Mouse (Mus musculus) urinary bladder, postnatal 25 days (tissue): ENCODE measurements at regions not wholly inside any gene's neighbourhood (a gene's known extent, or its start where the extent isn't known, plus 50 kb on each side); places are given as distances from the start of the nearest gene placed in this dataset.

Experiments
- DNase-seq: peaks from one replicate; pipeline ENCODE4 v3.0.0; 2022; ENCODE audit warnings: low spot score

DNA sequence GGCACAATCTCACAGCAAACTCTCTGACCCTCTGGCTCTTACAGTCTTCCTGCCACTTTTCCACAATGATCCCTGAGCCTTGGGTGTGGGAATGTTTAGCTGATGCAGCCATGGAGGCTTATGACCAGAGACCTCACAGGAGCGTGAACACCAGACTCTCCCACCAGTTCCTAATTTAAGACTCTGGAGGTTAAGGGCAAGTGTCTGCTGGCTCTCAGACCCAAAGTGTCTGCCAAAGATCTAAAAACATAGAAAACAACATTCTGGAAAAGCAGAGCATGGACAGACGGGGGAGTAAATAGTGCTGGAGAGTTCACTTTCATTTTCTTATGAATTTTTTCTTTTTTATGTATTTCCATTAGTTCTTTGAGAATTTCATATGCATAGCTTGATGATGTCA, 440.7 kb downstream of the Adam3 start:
- no peak for DNase-seq

DNA sequence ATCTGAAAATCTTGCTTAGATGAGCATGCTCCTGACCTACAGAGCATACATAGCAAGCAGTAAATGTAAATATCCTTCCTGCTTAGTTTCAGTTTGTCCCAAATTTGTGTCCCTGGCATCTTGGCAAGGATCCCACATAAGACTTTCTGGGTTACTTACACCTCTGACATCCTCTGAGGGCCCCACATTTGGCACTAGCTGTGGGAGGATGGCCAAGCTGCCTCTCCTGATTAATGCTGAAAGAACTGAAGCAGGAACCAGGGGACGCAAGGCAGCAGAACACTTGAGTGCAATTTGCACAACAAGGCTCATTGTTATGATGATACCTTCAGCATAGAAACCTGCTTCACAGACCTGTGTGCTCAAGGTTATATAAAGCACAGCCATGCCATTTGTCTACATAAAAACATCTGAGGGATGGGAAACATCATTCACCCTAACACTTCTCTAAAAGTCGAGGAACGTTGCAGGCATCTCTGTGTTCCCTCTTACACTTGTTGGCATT, 441.7 kb downstream of the Adam3 start:
- no peak for DNase-seq

DNA sequence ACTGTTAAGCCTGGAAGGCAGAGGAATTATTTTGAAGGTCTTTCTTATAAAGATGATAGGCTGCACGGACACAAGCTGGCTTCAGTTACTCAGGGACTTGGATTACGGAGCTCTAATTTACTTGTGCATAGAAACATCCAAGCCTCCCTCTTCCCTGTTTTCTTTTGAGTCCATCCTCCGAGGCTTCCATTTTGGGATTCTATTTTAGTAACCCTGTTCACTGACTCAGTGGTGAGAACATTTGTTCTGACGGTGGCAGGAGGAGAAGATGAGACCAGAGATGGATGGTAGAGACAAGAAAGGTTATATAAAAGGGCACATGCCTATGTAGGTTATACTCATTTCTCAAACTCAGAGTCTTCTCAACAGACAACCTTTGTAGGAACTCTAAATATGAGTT, 445.4 kb downstream of the Adam3 start:
- DNase-seq, result no peak

DNA sequence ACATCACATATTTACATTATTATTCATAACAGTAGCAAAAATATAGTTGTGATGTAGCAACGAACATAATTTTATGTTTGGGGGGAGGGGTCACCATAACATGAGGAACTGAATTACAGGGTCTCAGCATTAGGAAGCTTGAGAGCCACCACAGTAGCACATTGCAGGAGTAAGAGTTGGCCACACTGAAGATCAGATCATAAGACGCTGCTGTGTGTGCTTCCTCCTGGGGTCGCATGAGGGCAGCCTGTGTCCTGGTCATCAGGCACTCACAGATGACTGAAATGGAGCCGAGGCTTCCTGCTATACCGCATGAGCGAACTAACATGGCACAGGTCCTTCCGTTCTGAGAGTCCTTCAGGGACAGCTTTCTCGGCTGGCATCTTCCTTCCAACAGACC, 447.3 kb downstream of the Adam3 start:
- DNase-seq, result no peak

DNA sequence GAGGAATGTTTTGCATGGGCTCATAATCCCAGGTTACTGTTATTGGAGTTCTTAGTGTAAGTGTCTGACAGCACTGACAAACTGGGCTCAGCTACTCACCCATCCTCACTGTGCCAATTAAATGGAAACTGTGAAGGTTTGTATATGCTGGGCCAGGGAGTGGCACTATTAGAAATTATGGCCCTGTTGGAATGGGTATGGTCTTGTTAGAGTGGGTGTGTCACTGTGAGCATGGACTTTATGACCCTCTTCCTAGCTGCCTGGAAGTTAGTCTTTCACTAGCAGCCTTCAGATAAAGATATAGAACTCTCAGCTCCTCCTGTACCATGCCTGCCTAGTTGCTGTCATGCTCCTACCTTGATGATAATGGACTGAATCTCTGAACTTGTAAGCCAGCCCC, 464.3 kb downstream of the Adam3 start:
- DNase-seq, result no peak

DNA sequence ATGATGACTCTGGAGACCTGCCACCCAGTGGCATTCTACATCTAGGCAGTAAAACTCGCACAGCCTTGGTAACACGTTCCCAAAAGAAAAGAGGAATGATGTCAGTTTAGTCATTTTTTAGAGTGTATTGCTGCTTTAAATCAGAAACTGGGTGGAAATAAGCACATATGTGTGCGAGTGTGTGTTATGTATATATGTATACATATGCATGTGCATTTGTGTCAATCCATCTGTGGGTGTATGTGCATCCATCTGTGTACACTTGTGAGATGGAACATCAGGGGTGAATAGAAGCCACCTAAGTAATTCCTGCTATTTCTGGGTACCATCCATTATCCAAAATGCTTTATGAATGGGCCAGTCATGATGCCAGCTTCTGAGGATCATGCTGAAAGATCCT, 467.0 kb downstream of the Adam3 start:
- no peak for DNase-seq

DNA sequence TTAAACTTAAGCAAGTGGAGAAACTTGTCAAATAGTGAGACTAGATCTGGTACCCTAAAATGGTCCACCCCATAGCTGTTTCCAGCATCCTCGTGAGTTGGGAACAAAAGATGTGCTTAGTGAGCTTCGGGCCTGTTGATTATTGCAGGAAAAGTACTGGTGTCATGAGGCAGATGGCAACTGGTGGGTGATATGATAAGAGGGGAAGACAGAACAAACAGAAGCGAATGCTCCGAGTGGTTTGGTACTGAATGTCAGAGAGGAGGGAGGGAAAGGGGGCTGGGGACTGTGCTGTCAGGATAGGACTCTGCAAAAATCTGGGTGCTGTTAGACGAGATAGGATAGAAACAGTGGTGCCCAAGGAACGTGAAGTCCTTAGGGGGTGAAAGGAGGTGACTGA, 483.4 kb downstream of the Adam3 start:
- DNase-seq, result no peak

DNA sequence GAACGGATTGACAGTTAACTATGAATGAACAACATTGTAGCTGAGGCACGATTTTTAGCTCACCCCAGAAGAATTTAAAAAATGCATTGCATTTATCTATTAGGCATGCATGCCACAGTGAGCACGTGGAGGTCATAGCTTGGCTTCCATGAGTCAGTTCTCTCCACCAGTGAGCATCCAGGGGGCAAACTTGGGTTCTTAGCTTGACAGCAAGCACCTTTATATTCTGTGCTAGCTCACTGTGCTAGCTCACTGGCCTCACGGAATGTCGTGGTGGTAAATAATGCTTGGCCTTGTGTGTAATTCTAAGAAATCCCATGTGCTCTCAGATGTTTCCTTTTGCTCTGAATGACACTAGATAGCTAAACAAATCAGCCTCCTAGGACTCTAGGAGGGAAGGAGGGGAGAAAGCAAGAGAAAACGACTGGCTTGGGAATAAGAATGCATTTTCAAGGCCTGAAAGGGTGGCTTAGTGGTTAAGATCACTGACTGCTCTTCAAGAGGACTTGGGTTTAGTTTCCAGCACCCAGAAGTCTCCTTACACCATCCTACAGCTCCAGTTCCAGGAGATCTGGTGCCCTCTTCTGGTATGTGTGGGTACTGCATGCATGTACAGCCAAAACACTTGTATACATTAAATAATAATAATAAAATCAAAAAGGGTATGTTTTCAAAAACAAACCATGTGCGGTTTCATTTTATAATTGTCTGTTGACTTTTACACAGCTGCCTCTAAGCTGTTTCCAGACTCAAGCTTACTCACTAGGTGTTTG, 485.3 kb downstream of the Adam3 start:
- no peak for DNase-seq

DNA sequence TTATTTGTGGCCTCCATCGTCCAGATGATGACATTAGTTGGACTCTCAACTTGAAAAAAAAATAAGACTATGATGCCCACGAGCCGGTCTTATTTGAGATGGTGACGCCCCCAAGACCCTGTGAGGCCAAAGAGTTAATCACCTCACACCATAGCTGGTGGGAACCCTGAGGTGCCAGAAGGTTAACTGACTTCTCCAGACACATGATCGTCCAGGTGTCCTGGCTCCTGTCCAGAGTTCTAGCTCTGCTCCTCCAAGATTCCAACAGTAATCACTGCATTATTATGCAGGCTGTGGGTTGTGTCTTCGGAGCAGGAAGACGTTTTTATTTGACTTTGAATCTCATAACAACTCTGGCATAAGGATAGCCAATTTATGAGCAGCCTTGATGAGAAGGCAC, 490.7 kb downstream of the Adam3 start:
- DNase-seq, result no peak

DNA sequence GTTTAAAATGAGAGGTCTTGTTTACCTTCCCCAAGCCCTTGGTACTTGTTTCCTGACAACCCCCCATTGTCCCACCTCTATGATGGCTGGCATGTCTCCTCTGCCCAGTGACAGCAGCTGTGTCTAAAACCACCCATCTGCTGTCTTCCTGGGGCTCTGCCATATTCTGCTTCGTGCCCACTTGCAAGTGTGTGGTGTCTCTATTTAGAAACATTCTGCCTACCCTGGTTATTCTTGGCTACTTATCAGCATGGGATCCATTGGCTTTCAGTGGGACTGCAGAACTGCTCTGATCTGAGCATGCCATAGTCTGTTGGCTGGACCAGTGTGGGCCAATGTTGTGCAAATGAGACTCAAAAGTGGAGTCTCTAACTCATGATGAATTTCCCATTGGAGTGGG, 497.5 kb downstream of the Adam3 start:
- DNase-seq, result no peak

DNA sequence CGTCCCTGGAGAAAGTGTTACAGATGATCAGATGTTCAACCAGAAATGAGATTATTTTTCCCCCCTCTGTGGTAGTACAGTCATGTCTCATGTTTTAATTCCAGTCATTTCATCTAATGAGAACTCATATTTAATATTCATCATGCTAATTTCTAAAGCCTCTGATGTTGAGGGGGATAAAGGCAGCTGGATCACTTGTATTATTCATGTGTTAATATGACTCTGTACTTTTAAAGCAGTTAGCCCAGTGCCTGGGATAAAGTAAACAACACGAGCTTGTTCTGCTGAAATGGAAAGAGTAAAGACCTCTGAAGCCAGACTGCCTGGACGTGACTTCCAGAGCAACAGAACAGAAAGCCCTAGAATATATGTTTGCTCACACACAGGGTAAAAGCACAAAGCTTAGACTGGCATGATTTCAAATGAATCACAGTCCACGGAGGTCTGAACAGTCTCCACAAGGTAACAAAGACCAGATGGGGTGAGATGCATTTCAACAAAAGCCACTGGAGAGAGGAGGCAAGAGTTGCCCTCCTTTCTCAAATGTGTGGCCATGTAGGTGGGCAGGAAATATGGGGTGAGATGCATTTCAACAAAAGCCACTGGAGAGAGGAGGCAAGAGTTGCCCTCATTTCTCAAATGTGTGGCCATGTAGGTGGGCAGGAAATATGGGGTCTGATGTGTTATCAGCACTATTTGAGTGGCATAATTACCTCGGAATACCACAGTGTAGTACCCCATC, 498.1 kb downstream of the Adam3 start:
- no peak for DNase-seq

DNA sequence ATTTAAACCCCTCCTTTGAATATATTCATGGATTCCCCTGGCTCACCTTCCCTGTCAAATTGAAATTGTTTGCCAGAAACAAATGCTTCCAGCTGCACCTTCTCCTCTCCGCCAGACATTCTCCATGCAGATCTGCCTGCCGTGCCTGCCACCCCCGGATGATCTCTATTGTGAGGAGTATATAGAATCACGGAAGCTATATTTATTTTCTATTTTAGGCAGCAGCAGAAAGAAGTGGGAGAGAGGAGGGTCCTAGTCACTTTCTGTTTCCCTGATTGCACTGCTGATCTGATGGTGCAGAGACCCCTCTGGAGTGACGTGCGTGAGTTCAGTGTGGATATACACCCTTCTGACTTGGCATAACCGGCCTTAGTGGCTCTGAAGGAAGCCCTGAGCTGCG, 505.4 kb downstream of the Adam3 start:
- no peak for DNase-seq

DNA sequence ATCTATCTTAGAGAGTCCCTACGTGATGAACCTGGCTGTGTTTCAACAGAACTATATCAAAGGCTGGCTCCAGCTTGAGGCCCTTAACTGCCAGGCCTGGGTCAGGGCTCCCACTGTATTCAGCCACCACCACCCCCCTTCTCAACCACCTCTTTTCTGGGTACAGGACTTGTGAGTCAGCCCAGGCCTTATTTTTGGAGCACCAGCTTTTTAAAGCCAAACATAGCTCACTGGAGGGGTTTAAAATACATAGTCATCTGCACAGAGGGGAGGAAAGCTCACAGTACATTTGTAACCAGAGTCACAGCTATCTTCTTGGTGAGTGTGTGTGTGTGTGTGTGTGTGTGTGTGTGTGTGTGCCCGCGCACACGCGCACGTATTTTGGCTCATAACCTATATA, 509.0 kb downstream of the Adam3 start:
- no peak for DNase-seq

DNA sequence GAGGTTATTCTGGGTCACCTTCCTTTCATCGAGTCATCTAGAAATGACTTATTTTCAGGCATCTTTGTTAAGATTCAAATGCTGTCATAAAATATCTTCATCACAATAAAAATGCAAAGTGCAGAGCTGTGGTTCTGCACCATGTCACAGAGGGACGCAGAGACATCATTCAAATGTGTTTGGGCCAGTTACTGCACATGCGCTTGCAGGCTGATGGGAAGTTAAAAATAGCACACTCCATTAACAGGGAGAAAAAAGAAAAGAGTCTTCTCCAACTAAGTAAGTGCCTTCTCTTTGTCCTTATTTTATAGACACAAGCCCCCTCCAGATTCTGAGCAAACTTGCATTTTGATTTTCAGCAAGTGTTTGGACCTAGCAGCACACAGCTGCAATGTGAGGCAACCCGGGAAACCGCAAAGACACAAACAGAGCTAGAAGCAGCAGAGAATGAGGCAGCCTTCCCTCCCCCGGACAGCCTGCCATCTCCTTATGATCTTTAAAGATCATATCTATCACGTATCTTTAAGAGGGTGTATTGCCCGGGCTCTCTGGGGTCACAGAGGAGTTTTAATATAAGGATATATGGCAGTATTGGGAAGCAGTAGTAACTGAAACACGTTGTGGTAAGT, 510.0 kb downstream of the Adam3 start:
- no peak for DNase-seq

DNA sequence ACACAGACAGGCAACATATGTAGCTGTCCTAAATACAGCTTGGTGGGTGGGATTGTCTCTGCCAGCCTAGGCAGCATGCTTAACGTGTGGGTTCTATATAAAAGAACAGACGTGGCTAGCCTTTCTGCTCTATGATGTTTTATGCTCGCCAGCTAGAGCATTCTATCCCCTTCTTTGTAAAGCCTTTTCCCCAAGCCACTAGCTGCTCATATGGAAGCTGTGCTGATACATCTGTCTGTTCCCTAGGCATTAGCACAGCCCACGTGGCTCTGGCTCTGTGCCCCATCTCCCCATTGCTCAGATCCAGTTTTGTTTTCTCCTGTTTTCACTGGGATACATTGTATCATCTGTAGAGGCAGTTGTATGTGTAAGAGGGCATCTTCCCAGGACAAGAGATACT, 511.3 kb downstream of the Adam3 start:
- no peak for DNase-seq

DNA sequence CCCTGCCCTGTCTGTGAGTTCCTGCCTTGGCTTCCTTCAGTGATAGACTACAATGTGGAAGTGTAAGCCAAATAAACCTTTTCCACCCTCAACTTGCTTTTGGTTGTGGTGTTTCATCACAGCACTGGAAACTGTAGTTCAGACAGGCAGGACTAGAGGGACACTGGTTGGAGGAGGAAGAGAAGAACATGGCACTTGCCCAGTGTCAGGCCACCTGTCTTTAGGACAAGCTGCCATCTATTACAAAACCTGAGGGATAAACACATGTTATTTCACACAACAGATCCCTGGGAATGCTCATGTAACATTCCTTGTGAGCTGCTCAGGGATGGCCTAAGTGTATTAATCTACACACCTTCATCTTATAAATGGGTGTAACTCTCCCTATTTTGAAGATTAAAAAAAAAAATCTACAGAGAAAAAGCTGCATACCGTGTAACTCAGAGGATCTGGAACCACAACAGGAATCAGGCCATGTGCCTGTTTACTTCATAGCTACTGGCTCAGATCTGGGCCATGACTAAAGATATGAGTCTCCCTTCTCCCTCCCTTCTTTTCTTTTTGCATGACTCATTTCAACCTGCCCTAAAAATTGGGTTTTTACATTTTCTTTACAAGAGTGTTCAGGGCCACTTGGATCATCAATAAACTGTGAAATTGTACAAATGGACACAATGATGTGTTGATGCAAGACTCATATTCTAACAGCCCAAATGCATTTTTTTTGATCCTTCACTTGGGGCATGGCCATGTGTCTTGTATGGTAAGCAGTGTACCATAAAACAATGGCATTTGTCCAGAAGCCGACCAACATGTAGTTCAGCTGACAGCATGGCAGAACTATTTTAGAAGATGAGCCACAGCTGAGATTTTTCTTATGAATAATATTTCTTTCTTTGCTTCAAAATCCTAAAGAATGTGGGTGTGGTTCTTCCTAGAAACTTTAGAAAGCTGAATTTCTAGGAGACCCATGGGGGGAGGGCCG, 513.1 kb downstream of the Adam3 start:
- no peak for DNase-seq

DNA sequence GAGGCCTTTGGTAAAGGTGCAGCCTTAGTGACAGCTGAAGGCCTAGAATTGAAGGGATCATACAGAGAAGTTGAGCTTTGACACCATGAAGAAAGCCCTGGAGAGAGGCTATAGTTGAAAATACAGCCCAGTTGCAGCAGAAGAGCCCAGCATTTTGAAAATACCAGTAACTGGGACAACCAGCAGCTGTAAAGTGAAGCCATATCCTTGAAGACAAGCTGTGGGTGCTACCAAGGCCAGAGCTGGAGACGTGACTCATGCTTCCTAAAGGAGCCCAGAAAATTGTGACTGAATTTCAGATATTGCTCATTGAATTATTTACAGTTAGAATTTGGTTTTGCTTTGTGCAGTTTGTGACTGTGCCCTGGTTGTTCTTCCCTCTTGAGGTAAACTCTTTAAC, 514.6 kb downstream of the Adam3 start:
- DNase-seq, result no peak
